Mouse (Mus musculus): ENCODE data around the gene Spata32. TPM values are rescaled to one million over a fixed set of nuclear protein-coding genes. Genes with fewer than 3 reads are reported as not detected.
"Not testable (repeated sequence)": the region's sequence is repeated elsewhere in the genome, so short reads cannot be mapped to it uniquely, and the experiment has no call there.

Gene Spata32
- polyA plus RNA-seq, 1 experiment from 2014 or later, result 1.2 TPM

DNA sequence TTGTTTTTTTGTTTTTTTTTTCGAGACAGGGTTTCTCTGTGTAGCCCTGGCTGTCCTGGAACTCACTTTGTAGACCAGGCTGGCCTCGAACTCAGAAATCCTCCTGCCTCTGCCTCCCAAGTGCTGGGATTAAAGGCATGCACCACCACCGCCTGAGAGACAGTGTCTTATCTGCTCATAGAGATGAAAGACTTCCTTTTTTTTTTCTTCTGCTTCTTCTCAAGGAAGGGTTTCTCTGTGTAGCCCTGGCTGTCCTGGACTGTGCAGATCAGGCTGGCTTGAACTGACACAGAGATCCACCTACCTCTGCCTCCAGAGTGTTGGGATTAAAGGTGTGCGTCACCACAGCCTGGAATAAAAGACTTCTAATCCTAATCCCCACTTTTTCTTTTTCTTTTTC is 4.5 kb upstream of the Spata32 start:
- H3K4me1 ChIP-seq (ENCODE audit: control insufficient read depth, insufficient read depth, low read length); H3K4me2 ChIP-seq (ENCODE audit: low read length); H3K9ac ChIP-seq (ENCODE audit: low read depth, low read length); H3K9me3 ChIP-seq (replicated peaks; ENCODE audit: control insufficient read depth, low read length, poor library complexity, severe bottlenecking); ATAC-seq; H3K27ac ChIP-seq (ENCODE audit: low read length); H3K4me3 ChIP-seq (ENCODE audit: low read depth, low read length); H3K27me3 ChIP-seq (ENCODE audit: control insufficient read depth, insufficient read depth, low read depth, low read length): not testable (repeated sequence)
- peaks cover 14% of the 10 kb centered on the region; the same call in 1 of the 2 replicates for H3K36me3 ChIP-seq (ENCODE audit: control insufficient read depth, insufficient read depth, low read length)
- 85% methylated on average over 3 of the region's 4 CpGs for WGBS

DNA sequence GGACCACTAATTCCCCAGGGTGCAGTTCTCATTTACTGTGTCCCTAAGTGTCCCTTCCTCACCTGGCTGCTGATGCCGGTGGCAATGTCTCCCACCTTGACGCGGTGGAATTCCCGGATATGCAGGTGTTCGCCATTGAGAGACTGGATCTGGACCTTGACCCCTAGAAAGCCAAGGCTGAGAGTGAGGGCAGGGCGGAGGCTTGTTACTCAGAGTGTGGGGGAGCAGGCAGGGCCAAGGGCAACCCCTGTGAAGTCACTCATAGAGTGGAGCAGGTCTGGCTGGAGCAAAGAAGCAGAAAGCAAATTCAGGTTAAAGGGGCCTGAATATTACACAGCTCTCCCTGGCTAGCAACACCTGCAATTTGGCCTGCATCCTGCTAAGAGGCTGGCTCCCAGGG is 3.2 kb upstream of the Spata32 start:
- no peaks in the 10 kb centered on the region for H3K9me3 ChIP-seq (replicated peaks; ENCODE audit: control insufficient read depth, low read length, poor library complexity, severe bottlenecking)
- 95% methylated on average over 6 of the region's 6 CpGs for WGBS
- no peak overlapping the region for H3K27ac ChIP-seq (ENCODE audit: low read length)
- no peaks in the 10 kb centered on the region; the same call in 1 of the 2 replicates for H3K27me3 ChIP-seq (ENCODE audit: control insufficient read depth, insufficient read depth, low read depth, low read length)
- H3K36me3 ChIP-seq (ENCODE audit: control insufficient read depth, insufficient read depth, low read length), result peaks cover 6% of the 10 kb centered on the region; the same call in 1 of the 2 replicates
- no peak overlapping the region for H3K4me3 ChIP-seq (ENCODE audit: low read depth, low read length)
- no peak for ATAC-seq
- peaks cover 4% of the 10 kb centered on the region; the same call in 1 of the 2 replicates for H3K4me1 ChIP-seq (ENCODE audit: control insufficient read depth, insufficient read depth, low read length)
- H3K9ac ChIP-seq (ENCODE audit: low read depth, low read length), result no peak overlapping the region
- H3K4me2 ChIP-seq (ENCODE audit: low read length), result no peak overlapping the region

DNA sequence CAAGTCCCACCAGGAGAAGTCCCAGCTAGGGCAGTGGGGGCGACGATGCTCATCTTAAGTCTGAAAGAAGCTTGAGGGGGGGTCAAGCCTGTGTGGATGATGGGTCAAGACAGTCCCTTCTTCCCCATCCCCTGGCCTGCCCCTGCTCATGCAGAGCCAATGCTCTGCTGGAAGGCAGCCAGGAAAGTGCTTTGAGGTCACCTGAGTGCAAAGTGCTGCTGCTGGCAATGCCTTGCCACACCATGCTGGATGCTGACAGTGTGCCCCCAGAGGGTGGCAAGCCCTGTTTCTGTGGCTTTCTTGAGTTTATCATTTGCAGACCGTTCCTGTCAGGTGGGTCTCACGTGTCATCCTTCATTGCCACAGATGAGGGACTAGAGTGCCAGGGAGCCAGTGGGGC is 1.8 kb upstream of the Spata32 start:
- peaks cover 6% of the 10 kb centered on the region; the same call in 1 of the 2 replicates for H3K36me3 ChIP-seq (ENCODE audit: control insufficient read depth, insufficient read depth, low read length)
- no peak overlapping the region for H3K4me3 ChIP-seq (ENCODE audit: low read depth, low read length)
- H3K27me3 ChIP-seq (ENCODE audit: control insufficient read depth, insufficient read depth, low read depth, low read length), result no peaks in the 10 kb centered on the region; the same call in 1 of the 2 replicates
- 86% methylated on average over 4 of the region's 4 CpGs for WGBS
- no peak overlapping the region for H3K9ac ChIP-seq (ENCODE audit: low read depth, low read length)
- peaks cover 4% of the 10 kb centered on the region; the same call in 1 of the 2 replicates for H3K4me1 ChIP-seq (ENCODE audit: control insufficient read depth, insufficient read depth, low read length)
- no peak for ATAC-seq
- H3K9me3 ChIP-seq (replicated peaks; ENCODE audit: control insufficient read depth, low read length, poor library complexity, severe bottlenecking), result no peaks in the 10 kb centered on the region
- no peak overlapping the region for H3K27ac ChIP-seq (ENCODE audit: low read length)
- no peak overlapping the region for H3K4me2 ChIP-seq (ENCODE audit: low read length)

DNA sequence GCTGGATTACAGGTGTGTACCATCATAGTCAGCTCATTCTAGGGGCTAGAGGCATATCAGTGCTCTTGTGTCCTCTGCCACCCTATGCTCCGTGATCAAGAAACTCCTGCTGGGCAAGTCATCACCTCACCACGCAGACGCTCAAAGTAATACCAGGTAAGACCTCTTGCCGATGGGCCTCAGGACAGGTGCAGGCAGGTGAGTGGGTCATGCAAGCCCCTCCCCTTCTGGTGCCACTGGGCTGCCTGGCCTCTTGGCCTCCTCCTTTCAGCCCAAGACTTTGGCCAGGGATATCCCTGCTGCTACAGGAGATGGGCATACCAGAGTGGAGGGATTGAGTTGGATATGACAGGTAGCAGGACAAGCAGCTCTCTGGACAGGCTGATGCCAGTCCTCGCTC is 1.0 kb upstream of the Spata32 start:
- H3K4me2 ChIP-seq (ENCODE audit: low read length), result no peak overlapping the region
- no peak overlapping the region for H3K27ac ChIP-seq (ENCODE audit: low read length)
- no peak overlapping the region for H3K4me3 ChIP-seq (ENCODE audit: low read depth, low read length)
- H3K27me3 ChIP-seq (ENCODE audit: control insufficient read depth, insufficient read depth, low read depth, low read length), result no peaks in the 10 kb centered on the region; the same call in 1 of the 2 replicates
- peaks cover 6% of the 10 kb centered on the region; the same call in 1 of the 2 replicates for H3K36me3 ChIP-seq (ENCODE audit: control insufficient read depth, insufficient read depth, low read length)
- H3K4me1 ChIP-seq (ENCODE audit: control insufficient read depth, insufficient read depth, low read length), result peaks cover 4% of the 10 kb centered on the region; the same call in 1 of the 2 replicates
- no peak for ATAC-seq
- 91% methylated on average over 5 of the region's 5 CpGs for WGBS
- H3K9ac ChIP-seq (ENCODE audit: low read depth, low read length), result no peak overlapping the region
- no peaks in the 10 kb centered on the region for H3K9me3 ChIP-seq (replicated peaks; ENCODE audit: control insufficient read depth, low read length, poor library complexity, severe bottlenecking)

DNA sequence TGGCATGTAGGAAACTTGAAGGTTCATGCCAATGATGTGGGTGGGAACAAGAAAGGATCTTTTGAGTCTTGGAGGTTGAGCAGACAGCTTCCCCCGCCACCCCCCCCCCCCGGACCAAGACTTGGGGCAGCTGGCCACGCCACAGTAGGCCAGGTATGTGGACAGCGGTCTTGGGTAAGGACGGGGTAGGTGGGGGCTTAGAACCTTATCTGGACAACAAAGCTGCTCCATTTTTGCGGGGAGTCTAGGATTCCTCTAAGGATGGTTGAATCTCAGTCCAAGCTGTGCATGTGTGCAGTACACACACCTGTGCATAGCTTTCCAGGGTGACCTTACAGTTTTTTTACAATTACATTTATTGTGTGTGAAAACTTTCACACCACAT is 277 bp upstream of the Spata32 start:
- Histone ChIP-seq H3K27ac (ENCODE audit: low read length) (peak overlapping the region; percentile 56), H3K4me1 (ENCODE audit: control insufficient read depth, insufficient read depth, low read length) (peaks cover 4% of the 10 kb centered on the region; the same call in 1 of the 2 replicates), H3K4me3 (ENCODE audit: low read depth, low read length) (peak overlapping the region; percentile 57), H3K27me3 (ENCODE audit: control insufficient read depth, insufficient read depth, low read depth, low read length) (no peaks in the 10 kb centered on the region; the same call in 1 of the 2 replicates), H3K36me3 (ENCODE audit: control insufficient read depth, insufficient read depth, low read length) (peaks cover 5% of the 10 kb centered on the region; the same call in 1 of the 2 replicates), H3K4me2 (ENCODE audit: low read length) (peak overlapping the region; percentile 94), H3K9me3 (replicated peaks; ENCODE audit: control insufficient read depth, low read length, poor library complexity, severe bottlenecking) (no peaks in the 10 kb centered on the region), H3K9ac (ENCODE audit: low read depth, low read length) (peak overlapping the region; percentile 70)
- peak; percentile 33 for ATAC-seq
- 21% methylated on average over 6 of the region's 6 CpGs for WGBS

DNA sequence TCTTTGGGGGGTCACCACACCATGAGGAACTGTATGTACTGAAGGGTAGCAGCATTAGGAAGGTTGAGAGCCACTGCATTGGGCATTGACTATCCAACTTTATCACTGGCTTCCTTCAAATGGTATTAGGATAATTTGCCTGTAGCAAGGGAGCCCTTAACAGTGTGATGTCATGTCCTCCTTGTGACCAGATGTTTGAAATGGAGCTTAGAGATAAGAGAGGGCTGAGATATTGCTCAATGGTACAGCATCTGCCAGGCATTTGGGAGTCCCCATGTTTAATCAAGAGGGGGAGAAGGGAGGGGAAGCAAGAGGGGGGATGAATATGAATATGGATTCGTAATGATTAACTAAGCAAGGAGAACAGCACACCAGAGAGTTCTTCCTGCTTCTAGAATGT is 2.9 kb downstream of the Spata32 start:
- no peaks in the 10 kb centered on the region for H3K9me3 ChIP-seq (replicated peaks; ENCODE audit: control insufficient read depth, low read length, poor library complexity, severe bottlenecking)
- WGBS, result 78% methylated on average over 1 of the region's 1 CpGs
- H3K27me3 ChIP-seq (ENCODE audit: control insufficient read depth, insufficient read depth, low read depth, low read length), result no peaks in the 10 kb centered on the region; the same call in 1 of the 2 replicates
- ATAC-seq, result no peak
- H3K27ac ChIP-seq (ENCODE audit: low read length), result no peak overlapping the region
- peaks cover 4% of the 10 kb centered on the region; the same call in 1 of the 2 replicates for H3K4me1 ChIP-seq (ENCODE audit: control insufficient read depth, insufficient read depth, low read length)
- H3K4me3 ChIP-seq (ENCODE audit: low read depth, low read length), result no peak overlapping the region
- H3K4me2 ChIP-seq (ENCODE audit: low read length), result no peak overlapping the region
- H3K9ac ChIP-seq (ENCODE audit: low read depth, low read length), result no peak overlapping the region
- 0 out of 2 replicates have a peak, but pooled peaks cover 3% of the 10 kb centered on the region for H3K36me3 ChIP-seq (ENCODE audit: control insufficient read depth, insufficient read depth, low read length)

DNA sequence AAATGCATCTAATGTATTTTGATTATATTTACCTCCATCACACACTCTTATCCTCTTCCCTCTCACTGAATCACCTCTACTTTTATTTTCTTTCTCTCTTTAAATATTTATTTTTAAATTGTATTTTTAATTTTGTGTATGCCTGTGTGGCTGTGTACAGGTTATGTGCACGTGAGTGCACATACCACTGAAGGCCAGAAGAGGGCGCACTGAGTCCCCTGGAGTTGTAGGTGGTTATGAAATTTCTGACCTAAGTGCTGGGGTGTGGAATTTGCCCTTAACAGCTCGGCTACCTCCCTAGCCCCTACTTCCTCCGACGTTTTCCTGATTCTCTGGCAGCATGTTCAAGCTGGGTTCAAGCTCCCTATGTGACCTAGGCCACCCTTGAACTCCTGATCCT is 4.5 kb downstream of the Spata32 start:
- H3K4me1 ChIP-seq (ENCODE audit: control insufficient read depth, insufficient read depth, low read length), result peaks cover 4% of the 10 kb centered on the region; the same call in 1 of the 2 replicates
- no peaks in the 10 kb centered on the region for H3K36me3 ChIP-seq (ENCODE audit: control insufficient read depth, insufficient read depth, low read length)
- ATAC-seq, result no peak
- no peak overlapping the region for H3K9ac ChIP-seq (ENCODE audit: low read depth, low read length)
- no peak overlapping the region for H3K4me2 ChIP-seq (ENCODE audit: low read length)
- 89% methylated on average over 5 of the region's 5 CpGs for WGBS
- no peak overlapping the region for H3K4me3 ChIP-seq (ENCODE audit: low read depth, low read length)
- H3K9me3 ChIP-seq (replicated peaks; ENCODE audit: control insufficient read depth, low read length, poor library complexity, severe bottlenecking), result no peaks in the 10 kb centered on the region
- H3K27ac ChIP-seq (ENCODE audit: low read length), result no peak overlapping the region
- H3K27me3 ChIP-seq (ENCODE audit: control insufficient read depth, insufficient read depth, low read depth, low read length), result no peaks in the 10 kb centered on the region; the same call in 1 of the 2 replicates

DNA sequence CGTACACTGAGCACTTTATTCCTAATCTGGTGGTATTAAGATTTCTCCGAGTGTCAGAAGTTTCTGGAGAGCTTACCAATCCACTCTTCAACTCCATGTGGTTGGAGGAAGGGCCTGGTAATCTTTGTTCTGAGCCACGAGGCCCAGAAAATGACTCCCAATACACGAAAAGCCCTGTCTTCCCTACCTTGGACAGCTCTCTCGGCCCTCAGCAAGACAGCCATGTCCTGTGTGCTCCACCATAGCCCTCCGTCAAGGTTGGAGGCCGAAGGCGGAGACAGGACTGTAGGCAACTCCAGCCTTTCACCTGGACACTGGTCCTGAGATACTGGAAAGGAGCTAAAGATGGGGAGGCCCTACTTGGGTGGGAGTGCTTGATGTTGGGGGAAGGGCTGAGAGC is 7.9 kb downstream of the Spata32 start:
- no peak for ATAC-seq
- H3K36me3 ChIP-seq (ENCODE audit: control insufficient read depth, insufficient read depth, low read length), result no peaks in the 10 kb centered on the region
- no peak overlapping the region for H3K4me2 ChIP-seq (ENCODE audit: low read length)
- no peaks in the 10 kb centered on the region for H3K27me3 ChIP-seq (ENCODE audit: control insufficient read depth, insufficient read depth, low read depth, low read length)
- no peak overlapping the region for H3K4me3 ChIP-seq (ENCODE audit: low read depth, low read length)
- no peak overlapping the region for H3K9ac ChIP-seq (ENCODE audit: low read depth, low read length)
- no peak overlapping the region for H3K27ac ChIP-seq (ENCODE audit: low read length)
- no peaks in the 10 kb centered on the region for H3K9me3 ChIP-seq (replicated peaks; ENCODE audit: control insufficient read depth, low read length, poor library complexity, severe bottlenecking)
- 75% methylated on average over 8 of the region's 8 CpGs for WGBS
- H3K4me1 ChIP-seq (ENCODE audit: control insufficient read depth, insufficient read depth, low read length), result no peaks in the 10 kb centered on the region

DNA sequence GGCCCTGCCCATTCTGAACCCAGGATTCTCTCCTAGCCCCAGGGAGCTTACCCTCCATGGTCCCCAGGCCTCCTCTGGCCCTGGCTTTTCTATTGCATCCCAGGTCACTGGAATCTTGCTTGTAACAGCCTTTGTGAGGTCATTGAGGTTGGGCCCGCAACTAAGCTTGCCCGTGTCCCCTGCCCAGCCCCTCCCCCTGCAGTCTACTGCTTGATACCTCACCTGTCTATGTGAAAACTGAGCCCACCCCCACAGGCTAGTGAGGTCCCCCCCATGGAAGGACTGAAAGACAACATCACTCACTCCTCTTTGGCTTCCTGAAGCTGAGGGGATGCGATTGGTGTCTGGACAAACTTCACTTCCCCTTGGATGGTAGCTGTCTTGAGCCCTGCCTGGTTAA is 9.8 kb downstream of the Spata32 start, which contains the start of gene 1700023F06Rik:
Gene 1700023F06Rik, minus strand, starts transcription at position 101 of the 400 bp plus-strand sequence.
- H3K27me3 ChIP-seq (ENCODE audit: control insufficient read depth, insufficient read depth, low read depth, low read length), result no peaks in the 10 kb centered on the region
- 93% methylated on average over 3 of the region's 3 CpGs for WGBS
- no peaks in the 10 kb centered on the region for H3K4me1 ChIP-seq (ENCODE audit: control insufficient read depth, insufficient read depth, low read length)
- H3K36me3 ChIP-seq (ENCODE audit: control insufficient read depth, insufficient read depth, low read length), result no peaks in the 10 kb centered on the region
- no peak within 1 kb of the TSS for H3K27ac ChIP-seq (ENCODE audit: low read length)
- no peak within 1 kb of the TSS for H3K9ac ChIP-seq (ENCODE audit: low read depth, low read length)
- no peaks in the 10 kb centered on the region for H3K9me3 ChIP-seq (replicated peaks; ENCODE audit: control insufficient read depth, low read length, poor library complexity, severe bottlenecking)
- no peak within 1 kb of the TSS for H3K4me3 ChIP-seq (ENCODE audit: low read depth, low read length)
- ATAC-seq, result no peak
- H3K4me2 ChIP-seq (ENCODE audit: low read length), result no peak within 1 kb of the TSS

Measured in midbrain, embryonic 16.5 days (tissue).